Mouse (Mus musculus) lung, postnatal 25 days (tissue): ENCODE results near the gene Fam163a.
"Not testable (repeated sequence)": the region's sequence is repeated elsewhere in the genome, so short reads cannot be mapped to it uniquely, and the experiment has no call there.

Experiments
- DNase-seq: peaks from one replicate; pipeline ENCODE4 v3.0.0; 2022; ENCODE audit warnings: low spot score

The Fam163a gene

GRCm38 (mm10) chr1:156077655-156078054 is 127.2 kb downstream of the Fam163a start:
- no peak for DNase-seq

GRCm38 (mm10) chr1:156076474-156076873 is 128.4 kb downstream of the Fam163a start:
- DNase-seq: no peak

- peak; percentile 28 for DNase-seq
Observed at GRCm38 (mm10) chr1:156074575-156074974, 130.3 kb downstream of the Fam163a start.

- DNase-seq: no peak
Observed at GRCm38 (mm10) chr1:156073169-156073821, 131.5 kb downstream of the Fam163a start.

- no peak for DNase-seq
Observed at GRCm38 (mm10) chr1:156070106-156070505, 134.7 kb downstream of the Fam163a start.

GRCm38 (mm10) chr1:156066133-156066532 is 138.7 kb downstream of the Fam163a start:
- DNase-seq: no peak

- DNase-seq: no peak
Observed at GRCm38 (mm10) chr1:156062193-156062592, 142.6 kb downstream of the Fam163a start.

GRCm38 (mm10) chr1:156058207-156058606 is 146.6 kb downstream of the Fam163a start:
- no peak for DNase-seq

- DNase-seq: peak; percentile 14
Observed at GRCm38 (mm10) chr1:156046688-156047087, 158.1 kb downstream of the Fam163a start.

GRCm38 (mm10) chr1:156044211-156044611 is 160.6 kb downstream of the Fam163a start:
- DNase-seq: no peak

GRCm38 (mm10) chr1:156043027-156043426 is 161.8 kb downstream of the Fam163a start:
- DNase-seq: peak; percentile 53

GRCm38 (mm10) chr1:156042481-156042880 is 162.3 kb downstream of the Fam163a start:
- DNase-seq: no peak

GRCm38 (mm10) chr1:156041451-156042241 is 163.2 kb downstream of the Fam163a start:
- DNase-seq: no peak

- DNase-seq: peak; percentile 96
Observed at GRCm38 (mm10) chr1:156040731-156041401, 164.0 kb downstream of the Fam163a start.

GRCm38 (mm10) chr1:156039989-156040388 is 164.8 kb downstream of the Fam163a start:
- DNase-seq: not testable (repeated sequence)

- DNase-seq: peak; percentile 39
Observed at GRCm38 (mm10) chr1:156037144-156037583, 167.7 kb downstream of the Fam163a start.

- DNase-seq: peak; percentile 98
Observed at GRCm38 (mm10) chr1:156035930-156036737, 168.7 kb downstream of the Fam163a start, which contains the start of gene Tor1aip1. Gene Tor1aip1 (minus strand): TSS chr1:156036480.

GRCm38 (mm10) chr1:156035269-156035929 is 169.4 kb downstream of the Fam163a start, which contains the start of gene Tor1aip2:
Gene Tor1aip2 (plus strand): TSS chr1:156035403.
- DNase-seq: peak; percentile 76

GRCm38 (mm10) chr1:156034661-156035060 is 170.2 kb downstream of the Fam163a start:
- DNase-seq: no peak

- DNase-seq: no peak
Observed at GRCm38 (mm10) chr1:156033921-156034320, 170.9 kb downstream of the Fam163a start.

- no peak for DNase-seq
Observed at GRCm38 (mm10) chr1:156028340-156028975, 176.4 kb downstream of the Fam163a start.
